ENCODE assay signal across 9 mouse cellular contexts in genomic region chr11:96970341-96970740, GRCm38 (mm10). TPM values are rescaled to one million over a fixed set of nuclear protein-coding genes. Genes with fewer than 3 reads are reported as not detected.
DNase-seq lines count a peak whose midpoint lies in the region; ATAC-seq and TF ChIP-seq lines count a peak whose summit lies in the region.
"Had no signal": no experiment of that assay in that cellular context is flagged by ENCODE, and none has a peak within 500 bp of the region (broad histone marks: within the 10 kb centered on the region; RNA-seq: fewer than 3 reads in every experiment).

No protein-coding gene starts in this region.

- H3K4me3 ChIP-seq in embryonic facial prominence, embryonic 12.5 days: no peak overlapping the region
- H3K4me3 ChIP-seq in embryonic facial prominence, embryonic 10.5 days: no peak overlapping the region
- H3K4me3 ChIP-seq in kidney, embryonic 16.5 days (ENCODE audit: low read length): no peak overlapping the region
- H3K4me3 ChIP-seq in embryonic fibroblast, embryonic 13.5 days (ENCODE audit: insufficient read depth, low read length): no peak overlapping the region
- H3K4me3 ChIP-seq in liver, embryonic 15.5 days (replicated peaks): no peak overlapping the region
- H3K4me3 ChIP-seq: midbrain, embryonic 15.5 days had no signal

- no peak for ATAC-seq in embryonic facial prominence, embryonic 12.5 days (ENCODE audit: insufficient number of reproducible peaks, insufficient read depth, low FRiP score, low TSS enrichment)
- ATAC-seq in kidney, embryonic 16.5 days (ENCODE audit: low FRiP score, low TSS enrichment): no peak
- ATAC-seq in liver, embryonic 15.5 days (ENCODE audit: insufficient read depth): no peak
- ATAC-seq: midbrain, embryonic 15.5 days had no signal

- DNase-seq in embryonic facial prominence, embryonic 10.5 days (ENCODE audit: low spot score): no peak
- DNase-seq in kidney, postnatal 4 days: no peak
- no peak for DNase-seq in urinary bladder, postnatal 4 days (ENCODE audit: low spot score in 2 of 2)
- DNase-seq in cerebellum, postnatal 25 days: no peak

- peaks cover 11% of the 10 kb centered on the region for H3K4me1 ChIP-seq in embryonic facial prominence, embryonic 12.5 days
- H3K4me1 ChIP-seq in embryonic facial prominence, embryonic 10.5 days: peaks cover 36% of the 10 kb centered on the region
- H3K4me1 ChIP-seq in kidney, embryonic 16.5 days (ENCODE audit: insufficient read depth, low read length): peaks cover 42% of the 10 kb centered on the region
- H3K4me1 ChIP-seq in embryonic fibroblast, embryonic 13.5 days (ENCODE audit: control insufficient read depth, insufficient read depth, low read length): peaks cover 42% of the 10 kb centered on the region
- peaks cover 84% of the 10 kb centered on the region for H3K4me1 ChIP-seq in liver, embryonic 15.5 days (replicated peaks)

- H3K27me3 ChIP-seq in embryonic facial prominence, embryonic 12.5 days: no peaks in the 10 kb centered on the region
- H3K27me3 ChIP-seq in embryonic facial prominence, embryonic 10.5 days (replicated peaks; ENCODE audit: low read depth, poor library complexity, severe bottlenecking): no peaks in the 10 kb centered on the region
- no peaks in the 10 kb centered on the region for H3K27me3 ChIP-seq in kidney, embryonic 16.5 days (ENCODE audit: insufficient read depth, low read length)
- H3K27me3 ChIP-seq in liver, embryonic 15.5 days: no peaks in the 10 kb centered on the region
- H3K27me3 ChIP-seq: midbrain, embryonic 15.5 days had no signal

- TF ChIP-seq POLR2A in embryonic fibroblast, embryonic 13.5 days (IDR thresholded peaks at IDR 0.05; ENCODE audit: low read depth, low read length): no peak

- no peak overlapping the region for H3K9ac ChIP-seq in embryonic facial prominence, embryonic 12.5 days
- 0 out of 2 replicates have a peak overlapping the region, but pooled peaks have one; percentile 12 for H3K9ac ChIP-seq in kidney, embryonic 16.5 days (replicated peaks; ENCODE audit: low read length)
- H3K9ac ChIP-seq in liver, embryonic 15.5 days: 0 out of 2 replicates have a peak overlapping the region, but pooled peaks have one; percentile 47
- H3K9ac ChIP-seq: midbrain, embryonic 15.5 days had no signal

- H3K9me3 ChIP-seq in embryonic facial prominence, embryonic 12.5 days: no peaks in the 10 kb centered on the region
- H3K9me3 ChIP-seq in embryonic facial prominence, embryonic 10.5 days: no peaks in the 10 kb centered on the region
- H3K9me3 ChIP-seq in kidney, embryonic 16.5 days (ENCODE audit: low read length): no peaks in the 10 kb centered on the region
- H3K9me3 ChIP-seq in liver, embryonic 15.5 days (replicated peaks): no peaks in the 10 kb centered on the region
- H3K9me3 ChIP-seq: midbrain, embryonic 15.5 days had no signal

- TF ChIP-seq CTCF in embryonic fibroblast, embryonic 13.5 days (IDR thresholded peaks at IDR 0.05; ENCODE audit: borderline replicate concordance, insufficient read depth, low read length): no peak

- peak overlapping the region; percentile 38; the same call in 1 of the 2 replicates for H3K27ac ChIP-seq in embryonic facial prominence, embryonic 12.5 days
- H3K27ac ChIP-seq in embryonic facial prominence, embryonic 10.5 days (replicated peaks): no peak overlapping the region
- H3K27ac ChIP-seq in kidney, embryonic 16.5 days (ENCODE audit: low read length): peak overlapping the region; percentile 92
- peak overlapping the region; percentile 97 for H3K27ac ChIP-seq in embryonic fibroblast, embryonic 13.5 days (ENCODE audit: insufficient read depth, low read length)
- H3K27ac ChIP-seq in liver, embryonic 15.5 days (replicated peaks): peak overlapping the region; percentile 86

- 77% methylated on average over 3 of the region's 3 CpGs for WGBS in embryonic facial prominence, embryonic 12.5 days
- WGBS in embryonic facial prominence, embryonic 10.5 days: 87% methylated on average over 3 of the region's 3 CpGs
- 63% methylated on average over 3 of the region's 3 CpGs for WGBS in kidney, embryonic 16.5 days
- 67% methylated on average over 3 of the region's 3 CpGs for WGBS in liver, embryonic 15.5 days (ENCODE audit: insufficient replicate concordance)

- H3K4me2 ChIP-seq in embryonic facial prominence, embryonic 12.5 days (replicated peaks): no peak overlapping the region
- H3K4me2 ChIP-seq in kidney, embryonic 16.5 days (replicated peaks; ENCODE audit: low read depth, low read length): no peak overlapping the region
- 0 out of 2 replicates have a peak overlapping the region, but pooled peaks have one; percentile 67 for H3K4me2 ChIP-seq in liver, embryonic 15.5 days
- H3K4me2 ChIP-seq: midbrain, embryonic 15.5 days had no signal

- H3K36me3 ChIP-seq in embryonic facial prominence, embryonic 12.5 days: no peaks in the 10 kb centered on the region
- H3K36me3 ChIP-seq in embryonic facial prominence, embryonic 10.5 days (replicated peaks): peaks cover 8% of the 10 kb centered on the region; the same call in 1 of the 2 replicates
- H3K36me3 ChIP-seq in kidney, embryonic 16.5 days (ENCODE audit: insufficient read depth, low read length): no peaks in the 10 kb centered on the region; the same call in 1 of the 2 replicates
- peaks cover 7% of the 10 kb centered on the region for H3K36me3 ChIP-seq in liver, embryonic 15.5 days (replicated peaks)
- H3K36me3 ChIP-seq: midbrain, embryonic 15.5 days had no signal

RNA-seq across cellular contexts. Expression of gene Sp2, which starts 12.4 kb away (rescaled TPM):
- polyA plus RNA-seq in embryonic facial prominence, embryonic 12.5 days (2016; fragmentation: Nextera tagmentation; extraction: Ambion mirVana): 15.3 and 17.3 TPM in 2 replicates
- polyA plus RNA-seq in embryonic facial prominence, embryonic 10.5 days (2016; fragmentation: Nextera tagmentation; extraction: Ambion mirVana): 27.9 and 30.3 TPM in 2 replicates
- polyA plus RNA-seq in kidney, embryonic 16.5 days (2015; fragmentation: Nextera tagmentation; extraction: Ambion mirVana): 21.2 and 25.1 TPM in 2 replicates
- 11.9 and 12.3 TPM in 2 replicates for polyA plus RNA-seq in embryonic fibroblast, embryonic 13.5 days (2011; ENCODE audit: insufficient read length, low read depth, missing spikeins)
- polyA plus RNA-seq in liver, embryonic 15.5 days (2015; fragmentation: Nextera tagmentation; extraction: Ambion mirVana): 17.6 and 18.0 TPM in 2 replicates

RNA-seq across cellular contexts. Expression of gene Pnpo, which starts 26.6 kb away (rescaled TPM):
- polyA plus RNA-seq in embryonic facial prominence, embryonic 12.5 days (2016; fragmentation: Nextera tagmentation; extraction: Ambion mirVana): 21.5 and 22.2 TPM in 2 replicates
- polyA plus RNA-seq in embryonic facial prominence, embryonic 10.5 days (2016; fragmentation: Nextera tagmentation; extraction: Ambion mirVana): 32.0 and 34.5 TPM in 2 replicates
- polyA plus RNA-seq in kidney, embryonic 16.5 days (2015; fragmentation: Nextera tagmentation; extraction: Ambion mirVana): 38.0 TPM in 2 replicates
- polyA plus RNA-seq in embryonic fibroblast, embryonic 13.5 days (2011; ENCODE audit: insufficient read length, low read depth, missing spikeins): 6.8 and 8.3 TPM in 2 replicates
- 719 and 785 TPM in 2 replicates for polyA plus RNA-seq in liver, embryonic 15.5 days (2015; fragmentation: Nextera tagmentation; extraction: Ambion mirVana)

RNA-seq across cellular contexts. Expression of gene Prr15l, which starts 42.4 kb away (rescaled TPM):
- 2.4 and 3.3 TPM in 2 replicates for polyA plus RNA-seq in embryonic facial prominence, embryonic 12.5 days (2016; fragmentation: Nextera tagmentation; extraction: Ambion mirVana)
- 1.1 and 2.3 TPM in 2 replicates for polyA plus RNA-seq in embryonic facial prominence, embryonic 10.5 days (2016; fragmentation: Nextera tagmentation; extraction: Ambion mirVana)
- 52.5 and 55.8 TPM in 2 replicates for polyA plus RNA-seq in kidney, embryonic 16.5 days (2015; fragmentation: Nextera tagmentation; extraction: Ambion mirVana)
- not detected in 2 replicates for polyA plus RNA-seq in embryonic fibroblast, embryonic 13.5 days (2011; ENCODE audit: insufficient read length, low read depth, missing spikeins)
- 5.9 and 6.1 TPM in 2 replicates for polyA plus RNA-seq in liver, embryonic 15.5 days (2015; fragmentation: Nextera tagmentation; extraction: Ambion mirVana)

RNA-seq across cellular contexts. Expression of gene Sp6, which starts 42.9 kb away (rescaled TPM):
- 1.3 and 2.2 TPM in 2 replicates for polyA plus RNA-seq in embryonic facial prominence, embryonic 12.5 days (2016; fragmentation: Nextera tagmentation; extraction: Ambion mirVana)
- polyA plus RNA-seq in embryonic facial prominence, embryonic 10.5 days (2016; fragmentation: Nextera tagmentation; extraction: Ambion mirVana): 4.4 and 7.4 TPM in 2 replicates
- polyA plus RNA-seq in kidney, embryonic 16.5 days (2015; fragmentation: Nextera tagmentation; extraction: Ambion mirVana): 1.6 and 2.0 TPM in 2 replicates
- polyA plus RNA-seq in embryonic fibroblast, embryonic 13.5 days (2011; ENCODE audit: insufficient read length, low read depth, missing spikeins): 0.33 and 0.35 TPM in 2 replicates
- polyA plus RNA-seq in liver, embryonic 15.5 days (2015; fragmentation: Nextera tagmentation; extraction: Ambion mirVana): 0.03 and 0.05 TPM in 2 replicates
- polyA plus RNA-seq: midbrain, embryonic 15.5 days had no signal

RNA-seq across cellular contexts. Expression of gene Cdk5rap3, which starts 54.0 kb away (rescaled TPM):
- 88.2 and 96.5 TPM in 2 replicates for polyA plus RNA-seq in embryonic facial prominence, embryonic 12.5 days (2016; fragmentation: Nextera tagmentation; extraction: Ambion mirVana)
- 90.1 and 99.9 TPM in 2 replicates for polyA plus RNA-seq in embryonic facial prominence, embryonic 10.5 days (2016; fragmentation: Nextera tagmentation; extraction: Ambion mirVana)
- 83.7 and 88.3 TPM in 2 replicates for polyA plus RNA-seq in kidney, embryonic 16.5 days (2015; fragmentation: Nextera tagmentation; extraction: Ambion mirVana)
- 47.6 and 55.7 TPM in 2 replicates for polyA plus RNA-seq in embryonic fibroblast, embryonic 13.5 days (2011; ENCODE audit: insufficient read length, low read depth, missing spikeins)
- 33.7 and 40.6 TPM in 2 replicates for polyA plus RNA-seq in liver, embryonic 15.5 days (2015; fragmentation: Nextera tagmentation; extraction: Ambion mirVana)

Comparison
In these comparisons a context has a peak if more than half of its experiments do, and no peak if none do; other contexts are left out.
1. RNA of gene Pnpo, which starts 26.6 kb away (polyA plus RNA-seq): 719 to 785 TPM in liver, embryonic 15.5 days; 38.0 TPM in kidney, embryonic 16.5 days, 32.0 to 34.5 TPM in embryonic facial prominence, embryonic 10.5 days, 21.5 to 22.2 TPM in embryonic facial prominence, embryonic 12.5 days and 6.8 to 8.3 TPM in embryonic fibroblast, embryonic 13.5 days; every median in the first group is over 10 times any median in the second.